Mouse (Mus musculus): ENCODE results near the gene 9530077C05Rik. TPM values are rescaled to one million over a fixed set of nuclear protein-coding genes. Genes with fewer than 3 reads are reported as not detected.

The 9530077C05Rik gene
- polyA plus RNA-seq, 1 experiment from 2014 or later = 1.2 TPM

GRCm38 (mm10) chr9:22424196-22424595, 12.9 kb downstream of the 9530077C05Rik start:
- no peak for ATAC-seq (ENCODE audit: low read depth)
- Histone ChIP-seq H3K27ac (ENCODE audit: low read length) (no peak overlapping the region), H3K27me3 (ENCODE audit: control insufficient read depth, insufficient read depth, low read depth, low read length) (no peaks in the 10 kb centered on the region), H3K4me2 (ENCODE audit: low read depth, low read length) (no peak overlapping the region), H3K4me1 (ENCODE audit: control insufficient read depth, low read depth, low read length) (peaks cover 7% of the 10 kb centered on the region; the same call in 1 of the 2 replicates), H3K4me3 (ENCODE audit: low read depth, low read length) (no peak overlapping the region), H3K36me3 (ENCODE audit: control insufficient read depth, insufficient read depth) (no peaks in the 10 kb centered on the region), H3K9me3 (replicated peaks; ENCODE audit: control insufficient read depth, low read length) (no peaks in the 10 kb centered on the region), H3K9ac (ENCODE audit: low read depth, low read length) (no peak overlapping the region)
- WGBS (ENCODE audit: insufficient replicate concordance) = 53% methylated on average over 10 of the region's 10 CpGs

DNA sequence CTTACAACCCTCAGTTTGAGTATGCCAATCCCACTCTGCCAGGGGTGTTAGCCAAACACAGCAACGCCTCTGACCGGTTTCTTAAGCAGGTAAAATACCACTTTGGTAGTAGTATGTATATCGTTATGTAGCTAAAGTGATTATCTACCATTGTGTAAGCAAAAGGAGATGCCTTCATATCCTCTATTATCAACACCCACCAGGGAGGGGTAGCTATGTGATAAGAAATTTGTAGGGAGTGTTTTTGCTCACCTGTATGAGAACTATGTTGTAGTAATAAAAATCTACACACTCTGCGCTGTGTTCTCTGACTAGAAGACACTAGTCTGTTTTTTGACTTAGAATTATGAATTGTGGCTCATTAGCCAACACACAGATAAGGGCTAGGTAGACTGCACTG, 13.4 kb downstream of the 9530077C05Rik start:
- Histone ChIP-seq H3K9me3 (replicated peaks; ENCODE audit: control insufficient read depth, low read length) (no peaks in the 10 kb centered on the region), H3K4me3 (ENCODE audit: low read depth, low read length) (no peak overlapping the region), H3K27ac (ENCODE audit: low read length) (no peak overlapping the region), H3K4me2 (ENCODE audit: low read depth, low read length) (no peak overlapping the region), H3K9ac (ENCODE audit: low read depth, low read length) (no peak overlapping the region), H3K27me3 (ENCODE audit: control insufficient read depth, insufficient read depth, low read depth, low read length) (no peaks in the 10 kb centered on the region), H3K4me1 (ENCODE audit: control insufficient read depth, low read depth, low read length) (peaks cover 8% of the 10 kb centered on the region), H3K36me3 (ENCODE audit: control insufficient read depth, insufficient read depth) (no peaks in the 10 kb centered on the region)
- 72% methylated on average over 4 of the region's 4 CpGs for WGBS (ENCODE audit: insufficient replicate concordance)
- ATAC-seq (ENCODE audit: low read depth) = no peak

DNA sequence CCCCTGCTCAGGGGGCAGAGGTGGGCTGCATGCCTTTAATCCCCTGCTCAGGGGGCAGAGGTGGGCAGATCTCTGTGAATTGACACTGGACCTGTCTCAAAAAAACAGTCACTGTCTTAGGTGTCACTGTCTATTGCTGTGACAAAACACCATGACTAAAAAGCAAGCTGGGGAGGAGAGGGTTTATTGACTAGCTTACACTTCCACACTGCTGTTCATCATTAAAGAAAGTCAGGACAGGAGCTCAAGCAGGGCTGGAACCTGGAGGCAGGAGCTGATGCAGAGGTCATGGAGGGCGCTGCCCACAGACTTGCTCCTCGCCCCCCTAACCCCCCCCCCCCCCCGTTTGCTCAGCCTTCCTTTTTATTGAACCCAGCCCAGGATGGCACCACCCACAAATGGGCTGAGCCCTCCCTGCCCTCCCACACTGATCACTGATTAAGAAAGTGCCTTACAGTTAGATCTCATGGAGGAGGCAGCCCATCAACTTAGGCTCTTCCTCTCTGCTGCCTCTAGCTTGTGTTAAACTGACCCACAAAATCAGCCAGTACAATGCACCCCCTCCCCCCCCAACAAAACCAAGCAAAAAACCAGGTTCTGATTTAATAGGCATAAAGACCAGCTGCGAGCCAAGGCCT, 16.8 kb downstream of the 9530077C05Rik start:
- Histone ChIP-seq H3K4me3 (ENCODE audit: low read depth, low read length) (no peak overlapping the region), H3K36me3 (ENCODE audit: control insufficient read depth, insufficient read depth) (no peaks in the 10 kb centered on the region), H3K4me1 (ENCODE audit: control insufficient read depth, low read depth, low read length) (peaks cover 15% of the 10 kb centered on the region), H3K9ac (ENCODE audit: low read depth, low read length) (no peak overlapping the region), H3K9me3 (replicated peaks; ENCODE audit: control insufficient read depth, low read length) (no peaks in the 10 kb centered on the region), H3K27ac (ENCODE audit: low read length) (no peak overlapping the region), H3K27me3 (ENCODE audit: control insufficient read depth, insufficient read depth, low read depth, low read length) (no peaks in the 10 kb centered on the region), H3K4me2 (ENCODE audit: low read depth, low read length) (no peak overlapping the region; the same call in 1 of the 2 replicates)
- WGBS (ENCODE audit: insufficient replicate concordance) = 52% methylated on average over 3 of the region's 4 CpGs
- no peak for ATAC-seq (ENCODE audit: low read depth)

- Histone ChIP-seq H3K9ac (ENCODE audit: low read depth, low read length) (no peak overlapping the region), H3K9me3 (replicated peaks; ENCODE audit: control insufficient read depth, low read length) (no peaks in the 10 kb centered on the region), H3K4me3 (ENCODE audit: low read depth, low read length) (no peak overlapping the region), H3K27me3 (ENCODE audit: control insufficient read depth, insufficient read depth, low read depth, low read length) (no peaks in the 10 kb centered on the region), H3K4me2 (ENCODE audit: low read depth, low read length) (no peak overlapping the region), H3K4me1 (ENCODE audit: control insufficient read depth, low read depth, low read length) (peaks cover 15% of the 10 kb centered on the region), H3K36me3 (ENCODE audit: control insufficient read depth, insufficient read depth) (no peaks in the 10 kb centered on the region), H3K27ac (ENCODE audit: low read length) (no peak overlapping the region)
- ATAC-seq (ENCODE audit: low read depth) = no peak
- WGBS (ENCODE audit: insufficient replicate concordance) = 69% methylated on average over 14 of the region's 14 CpGs
These were observed 17.5 kb downstream of the 9530077C05Rik start for GRCm38 (mm10) chr9:22428666-22429410.

- no peak overlapping the region for H3K9ac ChIP-seq (ENCODE audit: low read depth, low read length)
- peak overlapping the region; percentile 0 for H3K4me2 ChIP-seq (ENCODE audit: low read depth, low read length)
- H3K4me3 ChIP-seq (ENCODE audit: low read depth, low read length) = no peak overlapping the region
- WGBS (ENCODE audit: insufficient replicate concordance) = 45% methylated on average over 15 of the region's 15 CpGs
- H3K36me3 ChIP-seq (ENCODE audit: control insufficient read depth, insufficient read depth) = no peaks in the 10 kb centered on the region
- H3K27me3 ChIP-seq (ENCODE audit: control insufficient read depth, insufficient read depth, low read depth, low read length) = no peaks in the 10 kb centered on the region
- H3K27ac ChIP-seq (ENCODE audit: low read length) = no peak overlapping the region
- H3K9me3 ChIP-seq (replicated peaks; ENCODE audit: control insufficient read depth, low read length) = no peaks in the 10 kb centered on the region
- ATAC-seq (ENCODE audit: low read depth) = 0 out of 2 replicates have a peak, but pooled peaks have one; percentile 21
- peaks cover 11% of the 10 kb centered on the region for H3K4me1 ChIP-seq (ENCODE audit: control insufficient read depth, low read depth, low read length)
These were observed 18.4 kb downstream of the 9530077C05Rik start for GRCm38 (mm10) chr9:22429533-22430241.

DNA sequence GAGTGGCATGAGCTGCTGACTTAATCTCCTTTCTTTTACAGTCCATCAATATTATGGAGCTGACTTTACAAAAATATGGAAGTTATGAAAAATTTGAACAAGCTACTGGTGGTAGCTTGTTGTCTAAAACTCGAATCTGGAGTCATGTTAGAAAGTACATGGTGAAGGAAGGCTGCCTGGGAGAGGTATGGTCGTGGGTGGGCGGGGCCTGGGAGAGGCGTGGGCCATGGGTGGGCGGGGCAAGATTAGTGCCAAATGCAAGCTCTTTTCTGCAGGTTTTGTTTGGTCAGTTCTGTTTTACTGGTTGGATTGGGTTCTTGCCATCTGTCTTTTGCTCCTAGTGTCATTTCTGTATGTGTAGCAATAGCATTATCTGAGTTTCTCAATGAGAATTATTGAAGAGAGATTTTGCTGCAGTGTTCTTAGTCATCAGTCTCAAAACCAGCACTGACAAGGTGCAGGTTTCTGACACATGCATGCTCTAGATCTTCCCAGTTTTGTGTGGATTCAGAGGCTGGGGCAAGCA, 19.1 kb downstream of the 9530077C05Rik start:
- Histone ChIP-seq H3K27ac (ENCODE audit: low read length) (no peak overlapping the region), H3K4me2 (ENCODE audit: low read depth, low read length) (peak overlapping the region; percentile 0; the same call in 1 of the 2 replicates), H3K9ac (ENCODE audit: low read depth, low read length) (no peak overlapping the region), H3K4me1 (ENCODE audit: control insufficient read depth, low read depth, low read length) (peaks cover 11% of the 10 kb centered on the region), H3K4me3 (ENCODE audit: low read depth, low read length) (no peak overlapping the region), H3K27me3 (ENCODE audit: control insufficient read depth, insufficient read depth, low read depth, low read length) (no peaks in the 10 kb centered on the region), H3K36me3 (ENCODE audit: control insufficient read depth, insufficient read depth) (no peaks in the 10 kb centered on the region), H3K9me3 (replicated peaks; ENCODE audit: control insufficient read depth, low read length) (no peaks in the 10 kb centered on the region)
- ATAC-seq (ENCODE audit: low read depth) = no peak; the same call in 1 of the 2 replicates
- WGBS (ENCODE audit: insufficient replicate concordance) = 12% methylated on average over 5 of the region's 5 CpGs

- no peak overlapping the region for H3K9ac ChIP-seq (ENCODE audit: low read depth, low read length)
- 67% methylated on average over 2 of the region's 2 CpGs for WGBS (ENCODE audit: insufficient replicate concordance)
- ATAC-seq (ENCODE audit: low read depth) = no peak
- no peak overlapping the region for H3K27ac ChIP-seq (ENCODE audit: low read length)
- no peaks in the 10 kb centered on the region for H3K9me3 ChIP-seq (replicated peaks; ENCODE audit: control insufficient read depth, low read length)
- no peak overlapping the region for H3K4me2 ChIP-seq (ENCODE audit: low read depth, low read length)
- peaks cover 11% of the 10 kb centered on the region for H3K4me1 ChIP-seq (ENCODE audit: control insufficient read depth, low read depth, low read length)
- H3K4me3 ChIP-seq (ENCODE audit: low read depth, low read length) = no peak overlapping the region
- no peaks in the 10 kb centered on the region for H3K27me3 ChIP-seq (ENCODE audit: control insufficient read depth, insufficient read depth, low read depth, low read length)
- H3K36me3 ChIP-seq (ENCODE audit: control insufficient read depth, insufficient read depth) = no peaks in the 10 kb centered on the region
These were observed 21.9 kb downstream of the 9530077C05Rik start for GRCm38 (mm10) chr9:22433221-22433620.

- ATAC-seq (ENCODE audit: low read depth) = no peak
- Histone ChIP-seq H3K36me3 (ENCODE audit: control insufficient read depth, insufficient read depth) (no peaks in the 10 kb centered on the region), H3K9ac (ENCODE audit: low read depth, low read length) (no peak overlapping the region), H3K27ac (ENCODE audit: low read length) (no peak overlapping the region), H3K4me2 (ENCODE audit: low read depth, low read length) (no peak overlapping the region), H3K27me3 (ENCODE audit: control insufficient read depth, insufficient read depth, low read depth, low read length) (no peaks in the 10 kb centered on the region), H3K9me3 (replicated peaks; ENCODE audit: control insufficient read depth, low read length) (no peaks in the 10 kb centered on the region), H3K4me1 (ENCODE audit: control insufficient read depth, low read depth, low read length) (peaks cover 8% of the 10 kb centered on the region), H3K4me3 (ENCODE audit: low read depth, low read length) (no peak overlapping the region)
- 84% methylated on average over 2 of the region's 2 CpGs for WGBS (ENCODE audit: insufficient replicate concordance)
These were observed 22.8 kb downstream of the 9530077C05Rik start for GRCm38 (mm10) chr9:22434101-22434500.

All from liver, embryonic 16.5 days (tissue).